Mouse (Mus musculus) activated CD4-positive, CD25-positive, alpha-beta regulatory T cell, adult 4 months (primary cell): Measurements from ENCODE around the gene Zfp90. TPM values are rescaled to one million over a fixed set of nuclear protein-coding genes. Genes with fewer than 3 reads are reported as not detected.

Experiments
- ATAC-seq: one replicate; pipeline ENCODE4 v1.8.0; 2017
- polyA plus RNA-seq, 2 experiments: library from polyadenylated mRNA; unstranded; fragments of 100-300 nt; shearing (Covaris generic); gene quantifications; one replicate each; pipeline ENCODE4 v1.2.1; 2017

Gene Zfp90
- polyA plus RNA-seq, 2 experiments from 2014 or later, result 2.0 to 3.0 TPM

DNA sequence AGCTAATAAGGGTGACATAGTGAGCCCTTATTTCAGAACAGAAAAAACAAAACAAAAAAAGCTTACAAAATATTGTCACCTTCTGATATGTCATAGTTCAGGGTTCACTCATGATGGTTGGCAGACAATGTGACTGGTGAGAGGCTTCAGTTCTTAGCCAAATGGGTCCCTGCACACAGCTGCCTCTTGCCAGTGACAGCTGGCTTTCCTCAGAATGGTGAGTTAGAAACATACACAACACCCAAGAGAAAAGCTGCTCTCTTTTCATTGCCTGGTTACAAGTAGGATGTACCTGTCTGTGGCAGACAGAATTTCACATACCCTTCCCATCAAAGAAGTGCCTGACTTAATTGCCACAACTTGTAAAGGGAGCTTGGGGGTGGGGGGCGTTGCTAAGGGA lies 18.5 kb downstream of the Zfp90 start:
- no peak for ATAC-seq

GRCm38 (mm10) chr8:106437781-106438180 lies 22.7 kb downstream of the Zfp90 start:
- no peak for ATAC-seq

DNA sequence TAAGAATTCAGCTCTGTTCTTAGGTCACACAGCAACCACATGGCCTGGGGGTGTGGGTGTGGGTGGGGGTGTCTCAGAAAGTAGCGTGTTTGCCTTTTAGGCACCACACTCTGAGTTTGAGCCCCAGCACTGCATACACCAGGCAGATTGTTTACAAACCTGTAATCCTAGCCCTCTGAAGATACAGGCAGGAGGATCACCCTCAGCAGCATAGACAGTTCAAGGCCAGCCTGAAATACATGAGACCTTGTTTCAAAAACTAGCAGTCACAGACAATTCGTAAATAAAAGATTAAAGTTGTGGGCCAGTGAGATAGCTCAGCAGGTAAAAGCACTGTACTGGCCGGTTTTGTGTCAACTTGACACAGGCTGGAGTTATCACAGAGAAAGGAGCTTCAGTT lies 25.0 kb downstream of the Zfp90 start:
- no peak for ATAC-seq

- no peak for ATAC-seq
These were observed 27.6 kb downstream of the Zfp90 start for GRCm38 (mm10) chr8:106442740-106443139.

DNA sequence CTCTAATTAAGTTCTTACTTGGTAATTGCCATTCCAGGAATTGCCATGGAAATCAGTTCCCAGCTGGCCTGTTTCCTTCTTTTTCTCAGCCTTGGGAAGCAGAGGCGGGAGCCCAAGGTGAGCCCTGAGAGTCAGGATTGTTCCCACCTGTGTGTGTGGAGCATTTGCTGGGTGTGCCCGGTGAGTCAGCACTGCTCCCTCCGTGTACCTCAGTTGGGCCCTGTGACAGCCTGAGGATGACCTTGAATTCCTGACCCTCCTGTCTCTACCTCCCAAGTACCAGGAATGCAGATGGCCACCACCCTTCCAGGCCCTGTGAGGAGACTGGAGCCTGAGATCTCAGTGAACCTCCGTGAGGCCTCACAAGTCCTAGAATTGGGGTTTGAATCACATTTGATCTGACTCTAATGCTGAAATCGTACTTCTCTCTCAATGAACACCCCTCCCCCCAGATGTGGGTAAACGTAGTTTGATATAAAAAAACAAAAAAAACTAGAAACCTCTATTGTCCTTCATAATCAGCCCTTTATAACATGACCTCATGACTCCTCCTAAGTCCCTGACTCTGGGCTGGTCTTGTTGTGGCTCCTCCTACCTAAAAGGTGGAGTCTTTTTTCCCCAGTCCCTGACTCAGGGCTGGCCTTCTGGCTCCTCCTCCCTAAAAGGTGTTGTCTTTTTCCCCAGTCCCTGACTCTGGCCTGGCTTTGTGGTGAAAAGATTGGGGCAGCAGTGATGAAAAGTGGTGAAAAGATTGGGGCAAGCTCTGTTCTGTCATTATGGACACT lies 36.4 kb downstream of the Zfp90 start:
- ATAC-seq, result no peak

DNA sequence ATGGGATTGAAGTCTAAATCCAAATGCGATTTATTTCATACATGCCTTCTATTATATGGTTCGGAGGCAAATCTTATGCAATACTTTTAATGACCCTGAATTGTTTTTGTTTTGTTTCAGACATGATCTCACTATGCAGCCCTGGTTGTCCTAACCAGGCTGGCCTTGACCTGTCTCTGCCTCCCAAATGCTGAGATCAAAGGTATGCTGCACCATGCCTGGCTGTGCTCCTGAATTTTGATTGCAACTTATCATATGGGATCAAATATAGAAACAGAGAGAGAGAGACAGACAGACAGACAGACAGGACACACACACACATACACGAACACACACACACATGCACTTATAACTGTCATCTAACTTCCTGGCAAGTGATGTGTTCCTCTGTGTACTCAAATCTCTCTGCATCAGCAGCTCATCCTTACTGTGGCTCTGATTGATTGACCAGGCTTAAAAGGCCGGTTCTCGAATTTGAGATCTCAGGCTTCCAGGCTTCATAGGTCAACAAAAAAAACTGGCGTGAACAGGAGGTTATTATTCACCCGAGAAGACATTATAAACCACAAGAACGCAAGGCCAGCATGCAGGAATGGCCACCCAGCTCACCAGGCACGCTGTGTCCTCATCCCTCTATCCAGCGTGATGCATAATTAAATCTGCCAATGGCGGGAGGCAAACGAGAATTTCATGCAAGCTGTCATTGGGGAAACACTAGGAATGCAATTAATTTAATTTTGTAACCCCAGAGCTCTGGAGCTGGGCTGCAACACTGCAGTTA lies 37.8 kb downstream of the Zfp90 start:
- ATAC-seq, result no peak

DNA sequence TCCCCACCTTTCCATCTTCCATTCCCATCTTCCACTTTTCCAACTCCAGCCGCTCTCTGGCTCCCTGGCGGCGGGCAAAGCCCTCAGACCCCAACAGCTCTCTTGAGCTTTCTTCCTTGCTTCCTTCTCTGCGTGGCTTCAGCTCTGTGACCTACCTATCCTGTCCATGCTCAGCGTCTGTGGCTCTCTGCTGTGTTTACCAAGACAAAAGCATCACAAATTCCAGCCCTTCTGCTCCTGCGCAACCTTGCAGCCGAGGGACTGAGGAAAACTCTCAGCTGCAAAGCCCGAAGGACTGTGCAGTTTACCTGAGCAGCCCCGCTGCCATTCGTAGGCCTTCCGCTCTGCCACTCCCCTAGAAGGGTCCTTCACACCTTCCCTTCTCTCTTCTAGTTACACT lies 38.9 kb downstream of the Zfp90 start:
- no peak for ATAC-seq

DNA sequence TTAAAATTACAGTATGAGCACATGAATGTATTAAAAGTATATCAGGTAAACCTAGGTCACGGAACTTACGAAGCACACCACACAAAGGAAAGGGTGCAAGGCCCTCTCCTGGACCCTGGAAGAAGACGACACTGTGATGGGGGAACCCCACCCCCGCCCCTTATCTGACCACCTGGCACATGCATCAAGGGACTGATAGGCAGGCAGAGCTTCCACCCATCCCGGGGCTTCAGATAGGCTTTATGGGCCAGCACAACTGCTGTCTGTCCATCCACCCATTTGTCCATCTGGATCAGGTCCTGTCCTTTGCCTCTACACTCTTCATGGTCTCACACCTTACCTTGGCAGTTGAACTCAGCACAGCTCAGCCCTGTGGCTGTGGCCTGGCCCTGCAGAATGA lies 47.0 kb downstream of the Zfp90 start:
- ATAC-seq, result no peak

DNA sequence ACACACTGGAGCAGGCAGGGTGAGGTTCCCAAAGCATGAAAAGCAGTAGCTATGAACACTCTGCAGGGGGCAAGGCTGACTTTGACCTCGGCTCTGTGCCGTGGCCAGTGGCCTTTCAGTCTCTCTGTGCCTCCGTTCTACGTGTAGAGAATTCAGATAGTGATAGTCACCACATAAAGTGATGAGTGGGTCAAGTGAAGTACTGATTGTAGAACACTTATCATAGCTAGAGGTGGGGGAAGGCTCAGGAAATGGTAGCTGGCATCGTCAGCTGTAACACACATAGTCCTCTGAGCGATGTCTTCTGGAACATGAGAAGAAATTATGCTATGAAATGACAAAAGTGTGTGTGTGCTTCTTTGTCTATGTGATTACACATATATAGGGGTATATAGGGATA lies 48.7 kb downstream of the Zfp90 start:
- no peak for ATAC-seq

- ATAC-seq, result no peak
These were observed 54.4 kb downstream of the Zfp90 start for GRCm38 (mm10) chr8:106469485-106469884.

GRCm38 (mm10) chr8:106474001-106474400 lies 58.9 kb downstream of the Zfp90 start:
- no peak for ATAC-seq

Other genes with a start within 250 kb of the Zfp90 start
- gene Slc7a6, start 246.5 kb upstream of the Zfp90 start, polyA plus RNA-seq, result 10 to 100 TPM; 26.2 to 33.6 TPM
- gene Slc7a6os, start 204.4 kb upstream of the Zfp90 start, polyA plus RNA-seq, result 10 to 100 TPM; 20.6 to 22.5 TPM
- gene Prmt7, start 204.4 kb upstream of the Zfp90 start, polyA plus RNA-seq, result 10 to 100 TPM; 19.5 to 31.6 TPM
- gene Smpd3, start 77.3 kb upstream of the Zfp90 start, polyA plus RNA-seq, result not detected
- not detected for gene 6030452D12Rik, start 85.2 kb downstream of the Zfp90 start, polyA plus RNA-seq
- not detected for gene Cdh3, start 95.6 kb downstream of the Zfp90 start, polyA plus RNA-seq
- gene Gm10073, start 158.1 kb downstream of the Zfp90 start, polyA plus RNA-seq, result 100 to 1,000 TPM in 1 of 2 experiments, 10 to 100 TPM in 1; 85.5 to 100 TPM
- under 1 TPM; 0.20 to 0.57 TPM for gene Cdh1, start 188.0 kb downstream of the Zfp90 start, polyA plus RNA-seq